Mouse (Mus musculus): ENCODE results near the gene Olfr1378. TPM values are rescaled to one million over a fixed set of nuclear protein-coding genes. Genes with fewer than 3 reads are reported as not detected.

Olfr1378 gene
- polyA plus RNA-seq, 1 experiment from 2014 or later: not detected

DNA sequence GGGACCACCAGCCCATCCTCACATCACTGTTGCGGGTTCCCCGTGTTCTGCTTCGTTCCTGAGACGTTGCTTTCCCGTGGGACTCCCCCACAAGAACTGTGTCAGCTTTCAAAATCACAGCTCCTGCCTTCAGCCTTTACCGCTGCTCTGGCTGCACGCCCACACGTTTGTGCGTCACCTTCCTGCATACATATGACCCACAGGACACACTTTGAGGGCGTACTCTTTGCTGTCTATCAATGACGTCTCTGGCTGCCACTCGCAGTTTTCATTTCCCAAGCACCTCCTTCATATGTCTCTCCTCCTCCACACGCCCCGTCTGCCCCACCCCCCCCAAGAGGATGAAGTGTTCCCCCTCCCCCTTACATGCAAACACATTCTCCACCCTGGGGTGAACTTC is 14.0 kb upstream of the Olfr1378 start:
- Histone ChIP-seq H3K9ac (replicated peaks; ENCODE audit: low read depth, low read length) (no peak overlapping the region), H3K36me3 (ENCODE audit: control insufficient read depth, insufficient read depth) (no peaks in the 10 kb centered on the region), H3K4me1 (replicated peaks; ENCODE audit: control insufficient read depth, insufficient read depth, low read length) (no peaks in the 10 kb centered on the region), H3K9me3 (ENCODE audit: control insufficient read depth, low read length) (no peaks in the 10 kb centered on the region), H3K4me2 (ENCODE audit: low read length) (no peak overlapping the region), H3K27me3 (replicated peaks; ENCODE audit: control insufficient read depth, insufficient read depth, low read length) (no peaks in the 10 kb centered on the region), H3K27ac (ENCODE audit: low read length) (no peak overlapping the region), H3K4me3 (replicated peaks; ENCODE audit: low read length) (no peak overlapping the region)
- WGBS: 77% methylated on average over 14 of the region's 14 CpGs
- no peak for ATAC-seq

DNA sequence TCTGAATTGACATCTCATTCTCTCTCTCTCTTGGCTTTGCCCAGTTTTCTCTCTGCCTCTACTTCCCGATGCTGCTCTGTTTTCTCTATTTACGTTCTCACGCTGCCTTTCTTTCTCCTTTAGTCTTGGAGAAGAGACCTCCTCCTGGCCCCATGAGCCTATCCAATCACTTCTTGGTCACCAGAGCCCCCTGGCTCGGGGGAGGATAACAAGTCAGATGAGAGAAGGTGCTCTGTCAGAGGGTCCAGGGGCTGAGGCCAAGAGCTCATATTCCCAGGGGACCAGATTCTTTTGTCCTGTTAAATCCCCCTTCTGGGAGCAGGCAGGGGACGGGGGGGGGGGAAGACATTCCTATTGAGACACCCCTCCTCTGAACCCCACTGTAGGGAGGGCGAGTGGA is 12.7 kb upstream of the Olfr1378 start, which contains the start of gene Prop1:
Gene Prop1, minus strand, starts transcription at position 101 of the 400 bp plus-strand sequence.
- Histone ChIP-seq H3K36me3 (ENCODE audit: control insufficient read depth, insufficient read depth) (no peaks in the 10 kb centered on the region), H3K9ac (replicated peaks; ENCODE audit: low read depth, low read length) (no peak within 1 kb of the TSS), H3K4me3 (replicated peaks; ENCODE audit: low read length) (no peak within 1 kb of the TSS), H3K4me2 (ENCODE audit: low read length) (no peak within 1 kb of the TSS), H3K27ac (ENCODE audit: low read length) (no peak within 1 kb of the TSS), H3K9me3 (ENCODE audit: control insufficient read depth, low read length) (no peaks in the 10 kb centered on the region), H3K4me1 (replicated peaks; ENCODE audit: control insufficient read depth, insufficient read depth, low read length) (no peaks in the 10 kb centered on the region), H3K27me3 (replicated peaks; ENCODE audit: control insufficient read depth, insufficient read depth, low read length) (no peaks in the 10 kb centered on the region)
- WGBS: 57% methylated on average over 6 of the region's 6 CpGs
- no peak for ATAC-seq

DNA sequence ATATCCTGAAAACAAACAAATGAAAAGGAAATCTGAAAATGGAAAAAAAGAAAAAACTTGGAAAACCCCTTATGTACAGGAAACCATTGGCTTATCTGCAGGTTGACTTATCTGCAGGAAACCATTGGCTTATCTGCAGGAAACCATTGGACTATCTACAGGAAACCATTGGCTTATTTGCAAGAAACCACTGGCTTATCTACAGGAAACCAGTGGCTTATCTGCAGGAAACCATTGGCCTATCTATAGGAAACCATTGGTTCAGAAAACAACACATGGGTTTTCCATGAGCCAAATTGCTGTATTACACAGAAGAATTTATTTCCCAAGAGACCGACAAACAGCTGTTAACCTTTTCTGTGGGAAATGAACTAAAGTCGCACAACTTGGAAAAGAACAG is 1.4 kb upstream of the Olfr1378 start:
- ATAC-seq: no peak
- Histone ChIP-seq H3K4me1 (replicated peaks; ENCODE audit: control insufficient read depth, insufficient read depth, low read length) (no peaks in the 10 kb centered on the region), H3K27ac (ENCODE audit: low read length) (no peak overlapping the region), H3K9me3 (ENCODE audit: control insufficient read depth, low read length) (no peaks in the 10 kb centered on the region), H3K27me3 (replicated peaks; ENCODE audit: control insufficient read depth, insufficient read depth, low read length) (no peaks in the 10 kb centered on the region), H3K4me3 (replicated peaks; ENCODE audit: low read length) (no peak overlapping the region), H3K9ac (replicated peaks; ENCODE audit: low read depth, low read length) (no peak overlapping the region), H3K36me3 (ENCODE audit: control insufficient read depth, insufficient read depth) (no peaks in the 10 kb centered on the region), H3K4me2 (ENCODE audit: low read length) (no peak overlapping the region)
- 84% methylated on average over 2 of the region's 2 CpGs for WGBS

DNA sequence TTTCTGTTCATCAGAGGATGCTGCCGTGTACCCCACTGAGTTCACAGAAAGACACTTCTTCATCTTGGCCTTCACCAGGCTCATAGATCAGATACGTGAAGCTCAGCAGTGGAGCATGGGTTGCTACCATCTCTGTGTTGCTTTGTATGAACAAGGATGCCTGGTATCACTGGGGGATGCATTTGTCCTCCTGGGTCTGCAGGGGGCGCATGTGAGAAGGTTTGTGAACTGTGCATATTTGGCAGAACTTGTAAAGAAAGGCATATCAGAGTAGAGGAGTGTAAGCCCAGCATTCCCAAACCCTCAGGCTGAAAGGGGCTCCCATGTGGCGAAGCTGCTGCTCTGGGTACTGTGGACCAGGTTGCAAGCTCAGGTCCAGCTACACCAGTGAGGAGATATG is 10.9 kb downstream of the Olfr1378 start:
- Histone ChIP-seq H3K27me3 (replicated peaks; ENCODE audit: control insufficient read depth, insufficient read depth, low read length) (no peaks in the 10 kb centered on the region), H3K9me3 (ENCODE audit: control insufficient read depth, low read length) (no peaks in the 10 kb centered on the region), H3K9ac (replicated peaks; ENCODE audit: low read depth, low read length) (no peak overlapping the region), H3K36me3 (ENCODE audit: control insufficient read depth, insufficient read depth) (no peaks in the 10 kb centered on the region), H3K4me2 (ENCODE audit: low read length) (no peak overlapping the region), H3K4me1 (replicated peaks; ENCODE audit: control insufficient read depth, insufficient read depth, low read length) (no peaks in the 10 kb centered on the region), H3K4me3 (replicated peaks; ENCODE audit: low read length) (no peak overlapping the region), H3K27ac (ENCODE audit: low read length) (no peak overlapping the region)
- ATAC-seq: no peak
- 66% methylated on average over 4 of the region's 4 CpGs for WGBS

DNA sequence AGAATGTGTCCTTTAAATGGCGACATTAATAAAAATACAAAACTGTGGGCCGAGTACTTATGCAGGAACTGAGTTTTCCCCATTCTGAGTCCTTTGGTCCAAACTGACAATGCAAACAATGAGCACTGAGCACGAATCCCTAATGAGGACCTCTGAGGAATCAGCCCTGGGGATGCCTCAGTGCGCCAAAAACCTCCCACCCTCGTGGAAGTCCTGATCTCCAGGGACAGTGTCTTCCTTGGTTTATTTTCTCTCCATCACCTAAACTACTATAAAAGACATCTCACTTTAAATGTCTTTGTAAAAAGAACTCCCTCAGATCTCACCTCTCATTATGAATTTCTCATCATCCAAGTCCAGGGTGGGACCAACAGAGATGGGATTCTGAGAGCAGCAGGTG is 15.3 kb downstream of the Olfr1378 start, which contains the start of gene Olfr1377:
Gene Olfr1377, plus strand, starts transcription at position 301 of the 400 bp plus-strand sequence.
- H3K4me1 ChIP-seq (replicated peaks; ENCODE audit: control insufficient read depth, insufficient read depth, low read length): no peaks in the 10 kb centered on the region
- no peak within 1 kb of the TSS for H3K4me2 ChIP-seq (ENCODE audit: low read length)
- H3K9ac ChIP-seq (replicated peaks; ENCODE audit: low read depth, low read length): no peak within 1 kb of the TSS
- H3K27ac ChIP-seq (ENCODE audit: low read length): no peak within 1 kb of the TSS
- no peaks in the 10 kb centered on the region for H3K36me3 ChIP-seq (ENCODE audit: control insufficient read depth, insufficient read depth)
- whole genome bisulfite sequencing: 56% methylated on average over 5 of the region's 5 CpGs
- no peaks in the 10 kb centered on the region for H3K9me3 ChIP-seq (ENCODE audit: control insufficient read depth, low read length)
- H3K27me3 ChIP-seq (replicated peaks; ENCODE audit: control insufficient read depth, insufficient read depth, low read length): no peaks in the 10 kb centered on the region
- H3K4me3 ChIP-seq (replicated peaks; ENCODE audit: low read length): no peak within 1 kb of the TSS
- ATAC-seq: no peak

DNA sequence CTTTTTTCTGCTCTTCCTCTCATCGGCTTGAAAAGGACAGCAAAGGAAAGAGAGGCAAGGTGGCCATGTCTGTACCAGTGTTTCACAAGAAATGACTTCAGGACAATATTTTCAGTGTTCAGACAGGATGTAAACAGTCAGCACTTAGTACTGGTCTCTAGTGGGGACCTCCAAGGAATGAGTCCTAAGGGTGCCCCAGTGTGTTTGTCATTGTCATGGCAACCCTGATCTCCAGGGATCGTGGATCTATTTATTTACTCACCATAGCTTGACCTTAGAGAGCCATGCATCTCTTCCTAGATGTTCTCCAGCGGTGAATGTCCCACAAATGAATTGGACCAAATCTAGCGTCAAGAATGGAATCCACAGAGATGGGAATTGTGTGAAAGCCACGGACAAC is 37.0 kb downstream of the Olfr1378 start, which contains the start of gene Olfr51:
Gene Olfr51, plus strand, starts transcription at position 301 of the 400 bp plus-strand sequence.
- Histone ChIP-seq H3K4me1 (replicated peaks; ENCODE audit: control insufficient read depth, insufficient read depth, low read length) (no peaks in the 10 kb centered on the region), H3K27ac (ENCODE audit: low read length) (no peak within 1 kb of the TSS), H3K4me2 (ENCODE audit: low read length) (no peak within 1 kb of the TSS), H3K9ac (replicated peaks; ENCODE audit: low read depth, low read length) (no peak within 1 kb of the TSS), H3K36me3 (ENCODE audit: control insufficient read depth, insufficient read depth) (no peaks in the 10 kb centered on the region), H3K4me3 (replicated peaks; ENCODE audit: low read length) (no peak within 1 kb of the TSS), H3K27me3 (replicated peaks; ENCODE audit: control insufficient read depth, insufficient read depth, low read length) (no peaks in the 10 kb centered on the region), H3K9me3 (ENCODE audit: control insufficient read depth, low read length) (no peaks in the 10 kb centered on the region)
- 85% methylated on average over 5 of the region's 5 CpGs for WGBS
- ATAC-seq: no peak

DNA sequence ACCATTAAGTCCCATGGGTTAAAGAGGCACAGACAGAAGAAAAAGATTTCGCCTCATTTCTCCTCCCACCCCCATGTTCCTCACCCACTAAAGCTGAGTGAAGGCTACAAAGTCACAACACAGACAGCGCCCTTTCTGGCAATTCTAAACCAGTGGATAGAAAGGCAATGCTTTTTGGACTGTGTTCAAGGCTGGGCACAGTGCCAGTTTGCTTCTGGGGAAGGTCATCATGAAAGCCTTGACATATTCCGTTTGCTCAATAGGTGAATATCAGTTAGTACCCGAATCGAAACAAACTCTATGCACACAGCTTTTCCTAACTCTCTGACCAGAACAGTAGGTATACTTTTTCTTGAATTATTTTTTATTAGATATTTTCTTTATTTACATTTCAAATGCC is 45.5 kb downstream of the Olfr1378 start:
- H3K9ac ChIP-seq (replicated peaks; ENCODE audit: low read depth, low read length): no peak overlapping the region
- H3K27me3 ChIP-seq (replicated peaks; ENCODE audit: control insufficient read depth, insufficient read depth, low read length): no peaks in the 10 kb centered on the region
- H3K4me1 ChIP-seq (replicated peaks; ENCODE audit: control insufficient read depth, insufficient read depth, low read length): no peaks in the 10 kb centered on the region
- H3K4me2 ChIP-seq (ENCODE audit: low read length): no peak overlapping the region
- no peaks in the 10 kb centered on the region for H3K36me3 ChIP-seq (ENCODE audit: control insufficient read depth, insufficient read depth)
- H3K4me3 ChIP-seq (replicated peaks; ENCODE audit: low read length): no peak overlapping the region
- no peaks in the 10 kb centered on the region for H3K9me3 ChIP-seq (ENCODE audit: control insufficient read depth, low read length)
- no peak overlapping the region for H3K27ac ChIP-seq (ENCODE audit: low read length)
- WGBS: 62% methylated on average over 5 of the region's 5 CpGs
- ATAC-seq: no peak

DNA sequence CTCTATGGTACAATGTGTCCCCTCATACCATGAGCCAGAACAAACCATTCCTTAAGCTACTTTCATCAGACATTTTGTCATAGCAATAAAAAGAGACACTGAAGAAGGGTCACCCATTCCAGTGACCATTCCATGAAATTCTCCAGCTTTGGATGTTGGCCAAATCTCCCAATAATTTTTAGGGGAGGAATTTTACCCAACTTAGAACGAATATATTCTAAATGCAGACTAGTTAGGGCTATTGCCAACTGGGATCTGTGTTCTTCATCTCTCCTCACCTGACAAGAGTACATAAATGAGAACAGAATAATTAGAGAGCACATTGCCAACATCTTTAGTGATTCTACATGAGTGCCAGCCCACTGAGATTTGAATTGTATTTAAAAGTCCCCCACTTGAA is 47.6 kb downstream of the Olfr1378 start, which contains the start of gene Olfr54:
Gene Olfr54, plus strand, starts transcription at position 301 of the 400 bp plus-strand sequence.
- H3K27me3 ChIP-seq (replicated peaks; ENCODE audit: control insufficient read depth, insufficient read depth, low read length): no peaks in the 10 kb centered on the region
- no peak within 1 kb of the TSS for H3K4me3 ChIP-seq (replicated peaks; ENCODE audit: low read length)
- no peaks in the 10 kb centered on the region for H3K9me3 ChIP-seq (ENCODE audit: control insufficient read depth, low read length)
- no peak within 1 kb of the TSS for H3K9ac ChIP-seq (replicated peaks; ENCODE audit: low read depth, low read length)
- H3K36me3 ChIP-seq (ENCODE audit: control insufficient read depth, insufficient read depth): no peaks in the 10 kb centered on the region
- H3K27ac ChIP-seq (ENCODE audit: low read length): no peak within 1 kb of the TSS
- no peak within 1 kb of the TSS for H3K4me2 ChIP-seq (ENCODE audit: low read length)
- WGBS: 69% methylated on average over 1 of the region's 1 CpGs
- no peak for ATAC-seq
- no peaks in the 10 kb centered on the region for H3K4me1 ChIP-seq (replicated peaks; ENCODE audit: control insufficient read depth, insufficient read depth, low read length)

DNA sequence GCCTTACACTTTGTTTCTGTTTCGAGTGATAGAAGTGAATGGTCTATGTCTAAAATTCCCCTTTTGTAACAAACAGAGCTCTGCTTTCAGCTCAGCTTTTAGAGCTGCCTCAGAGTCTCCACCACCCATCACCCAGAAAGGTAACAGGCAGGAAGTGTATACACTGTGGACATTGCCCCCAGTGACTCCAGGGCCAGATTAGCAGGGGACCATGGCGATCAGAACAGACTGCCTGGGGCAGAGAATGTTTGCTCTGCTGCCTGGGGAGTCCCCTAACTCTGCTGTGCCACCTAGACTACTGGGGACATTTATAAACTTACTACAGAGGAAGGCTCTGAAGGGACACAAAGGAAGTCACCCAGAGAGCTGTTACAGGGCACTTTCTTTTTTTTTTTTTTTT is 50.0 kb downstream of the Olfr1378 start:
- no peaks in the 10 kb centered on the region for H3K27me3 ChIP-seq (replicated peaks; ENCODE audit: control insufficient read depth, insufficient read depth, low read length)
- no peak overlapping the region for H3K4me3 ChIP-seq (replicated peaks; ENCODE audit: low read length)
- H3K9me3 ChIP-seq (ENCODE audit: control insufficient read depth, low read length): no peaks in the 10 kb centered on the region
- no peaks in the 10 kb centered on the region for H3K4me1 ChIP-seq (replicated peaks; ENCODE audit: control insufficient read depth, insufficient read depth, low read length)
- no peak overlapping the region for H3K4me2 ChIP-seq (ENCODE audit: low read length)
- ATAC-seq: no peak
- H3K9ac ChIP-seq (replicated peaks; ENCODE audit: low read depth, low read length): no peak overlapping the region
- 51% methylated on average over 2 of the region's 2 CpGs for WGBS
- no peak overlapping the region for H3K27ac ChIP-seq (ENCODE audit: low read length)
- H3K36me3 ChIP-seq (ENCODE audit: control insufficient read depth, insufficient read depth): no peaks in the 10 kb centered on the region

Measured in forebrain, embryonic 16.5 days (tissue).